In genomic region chr2:65249575-65249974, GRCm38 (mm10) we compare ENCODE assay signal across 25 mouse cellular contexts. TPM values are rescaled to one million over a fixed set of nuclear protein-coding genes. Genes with fewer than 3 reads are reported as not detected.
A peak's percentile ranks its signal among the peaks of the same experiment; 100 is the strongest.
DNase-seq lines count a peak whose midpoint lies in the region; ATAC-seq lines count a peak whose summit lies in the region.
"Had no signal": no experiment of that assay in that cellular context is flagged by ENCODE, and none has a peak within 500 bp of the region (broad histone marks: within the 10 kb centered on the region; RNA-seq: fewer than 3 reads in every experiment).

No protein-coding gene starts in this region.

- WGBS in kidney, embryonic 14.5 days: 33% methylated on average over 2 of the region's 2 CpGs
- WGBS in neural tube, embryonic 13.5 days: 37% methylated on average over 2 of the region's 2 CpGs

- no peak overlapping the region for H3K4me2 ChIP-seq in kidney, embryonic 14.5 days (replicated peaks; ENCODE audit: low read depth, low read length)
- H3K4me2 ChIP-seq in neural tube, embryonic 13.5 days: no peak overlapping the region
- H3K4me2 ChIP-seq: embryonic facial prominence, embryonic 15.5 days; forebrain, embryonic 12.5 days; heart, embryonic 11.5 days; hindbrain, embryonic 13.5 days; midbrain, embryonic 13.5 days had no signal

- H3K4me1 ChIP-seq in kidney, embryonic 14.5 days (ENCODE audit: control insufficient read depth, insufficient read depth, low read length): 0 out of 2 replicates have a peak, but pooled peaks cover 3% of the 10 kb centered on the region
- no peaks in the 10 kb centered on the region for H3K4me1 ChIP-seq in neural tube, embryonic 13.5 days (replicated peaks)
- H3K4me1 ChIP-seq: embryonic facial prominence, embryonic 10.5 days; embryonic facial prominence, embryonic 15.5 days; hindbrain, embryonic 13.5 days; midbrain, embryonic 13.5 days had no signal

- H3K4me3 ChIP-seq in kidney, embryonic 14.5 days (ENCODE audit: low read length): no peak overlapping the region
- no peak overlapping the region for H3K4me3 ChIP-seq in neural tube, embryonic 13.5 days
- H3K4me3 ChIP-seq: embryonic facial prominence, embryonic 10.5 days; embryonic facial prominence, embryonic 15.5 days; forebrain, embryonic 12.5 days; hindbrain, embryonic 13.5 days; midbrain, embryonic 13.5 days had no signal

- H3K9me3 ChIP-seq in kidney, embryonic 14.5 days (ENCODE audit: control insufficient read depth, low read length): no peaks in the 10 kb centered on the region
- H3K9me3 ChIP-seq in neural tube, embryonic 13.5 days: no peaks in the 10 kb centered on the region
- H3K9me3 ChIP-seq: embryonic facial prominence, embryonic 10.5 days; embryonic facial prominence, embryonic 15.5 days; forebrain, embryonic 12.5 days; hindbrain, embryonic 13.5 days; midbrain, embryonic 13.5 days had no signal

- DNase-seq in adrenal gland, adult (ENCODE audit: inconsistent age in 2 of 2, low spot score in 1 of 2): peak; percentile 67 to 83
- DNase-seq in adrenal gland, postnatal 36 days: no peak
- DNase-seq in kidney, adult 11 months: no peak
- no peak for DNase-seq in neural tube, embryonic 10.5 days (ENCODE audit: extremely low spot score, low spot score)
- no peak for DNase-seq in thymus, postnatal 4 days
- DNase-seq: cerebellum, adult 8-10 months; cerebellum, postnatal 25 days; forebrain, postnatal 0 days; heart, postnatal 4 days; kidney, adult 8-10 months; liver; lung, adult 2 months; lung, postnatal 10 days; right cerebral cortex, postnatal 4 days had no signal

- peak; percentile 83 for ATAC-seq in kidney, embryonic 14.5 days (ENCODE audit: low FRiP score, low TSS enrichment)
- ATAC-seq in neural tube, embryonic 13.5 days (ENCODE audit: low read depth): peak; percentile 40; the same call in 1 of the 2 replicates
- ATAC-seq: forebrain, postnatal 0 days; midbrain, embryonic 13.5 days had no signal

- H3K27ac ChIP-seq in kidney, embryonic 14.5 days (ENCODE audit: low read depth, low read length): no peak overlapping the region; the same call in 1 of the 2 replicates
- no peak overlapping the region for H3K27ac ChIP-seq in neural tube, embryonic 13.5 days (replicated peaks)
- H3K27ac ChIP-seq: embryonic facial prominence, embryonic 10.5 days; embryonic facial prominence, embryonic 15.5 days; forebrain, embryonic 12.5 days; hindbrain, embryonic 13.5 days; liver, embryonic 14.5 days; macrophage; midbrain, embryonic 13.5 days had no signal

- no peaks in the 10 kb centered on the region for H3K36me3 ChIP-seq in kidney, embryonic 14.5 days (ENCODE audit: control insufficient read depth, insufficient read depth, low read length)
- H3K36me3 ChIP-seq in neural tube, embryonic 13.5 days: no peaks in the 10 kb centered on the region
- H3K36me3 ChIP-seq: embryonic facial prominence, embryonic 10.5 days; embryonic facial prominence, embryonic 15.5 days; forebrain, embryonic 12.5 days; hindbrain, embryonic 13.5 days; midbrain, embryonic 13.5 days had no signal

- no peaks in the 10 kb centered on the region for H3K27me3 ChIP-seq in kidney, embryonic 14.5 days (ENCODE audit: control insufficient read depth, insufficient read depth, low read length)
- no peaks in the 10 kb centered on the region for H3K27me3 ChIP-seq in neural tube, embryonic 13.5 days
- H3K27me3 ChIP-seq: CH12.LX; embryonic facial prominence, embryonic 15.5 days; forebrain, embryonic 12.5 days; hindbrain, embryonic 13.5 days; midbrain, embryonic 13.5 days had no signal

- no peak overlapping the region for H3K9ac ChIP-seq in kidney, embryonic 14.5 days (ENCODE audit: low read depth, low read length)
- H3K9ac ChIP-seq in neural tube, embryonic 13.5 days: no peak overlapping the region
- H3K9ac ChIP-seq: embryonic facial prominence, embryonic 15.5 days; forebrain, embryonic 12.5 days; forebrain, postnatal 0 days; hindbrain, embryonic 13.5 days; liver, embryonic 14.5 days; midbrain, embryonic 13.5 days had no signal

RNA-seq across cellular contexts. Expression of gene Cobll1, which starts 10.4 kb away (rescaled TPM):
- 100 to 1,000 TPM; 264 to 353 TPM for total RNA-seq in adrenal gland, postnatal 36 days (2021)
- 11.4 and 24.7 TPM in 2 replicates for polyA plus RNA-seq in kidney, embryonic 14.5 days (2014; fragmentation: Nextera tagmentation; extraction: Ambion mirVana)
- polyA plus RNA-seq in neural tube, embryonic 13.5 days (2015; fragmentation: Nextera tagmentation; extraction: Ambion mirVana): 3.1 and 3.5 TPM in 2 replicates

Comparison
In these comparisons a context has a peak if more than half of its experiments do, and no peak if none do; other contexts are left out.
1. DNase-seq: peak in adrenal gland, adult (2 of 2); none in adrenal gland, postnatal 36 days (0 of 2), kidney, adult 11 months (single experiment), neural tube, embryonic 10.5 days (single experiment) and thymus, postnatal 4 days (single experiment).